Mouse (Mus musculus): ENCODE results near the gene 4931428F04Rik. TPM values are rescaled to one million over a fixed set of nuclear protein-coding genes. Genes with fewer than 3 reads are reported as not detected.

4931428F04Rik gene
- total RNA-seq, 4 experiments from 2014 or later: 1.1 to 1.6 (median 1.5) TPM

Small RNAs within 50 kb of the gene (microRNA-seq; reads per million reads assigned to microRNA genes)
- gene Gm27320 (not detected), gene Mir328 (1,878 reads per million, percentile 87 among the genes with 10 or more reads in this experiment)

Other genes with a start within 250 kb of the 4931428F04Rik start
- under 1 TPM in 1 of 4 experiments, not detected in 3; 0.16 TPM for gene Ces3a, start 241.3 kb downstream of the 4931428F04Rik start, total RNA-seq (2022)
- gene Ces3b, start 206.1 kb downstream of the 4931428F04Rik start, total RNA-seq (2022): under 1 TPM in 2 of 4 experiments, not detected in 2; 0.26 to 0.33 TPM
- gene Ces4a, start 158.1 kb downstream of the 4931428F04Rik start, total RNA-seq (2022): not detected
- 10 to 100 TPM; 19.2 to 21.8 (median 21.0) TPM for gene Cbfb, start 119.2 kb downstream of the 4931428F04Rik start, total RNA-seq (2022)
- 10 to 100 TPM; 14.4 to 20.9 (median 17.4) TPM for gene D230025D16Rik, start 64.7 kb downstream of the 4931428F04Rik start, total RNA-seq (2022)
- 1 to 10 TPM; 2.5 to 3.8 (median 3.4) TPM for gene B3gnt9, start 34.7 kb downstream of the 4931428F04Rik start, total RNA-seq (2022)
- 1 to 10 TPM; 3.7 to 5.7 (median 5.2) TPM for gene Tradd, start 25.3 kb downstream of the 4931428F04Rik start, total RNA-seq (2022)
- gene Fbxl8, start 25.2 kb downstream of the 4931428F04Rik start, total RNA-seq (2022): 1 to 10 TPM; 2.0 to 2.6 (median 2.5) TPM
- gene Hsf4, start 20.1 kb downstream of the 4931428F04Rik start, total RNA-seq (2022): 1 to 10 TPM; 3.3 to 5.0 (median 4.5) TPM
- 10 to 100 TPM; 23.7 to 28.3 (median 27.1) TPM for gene Nol3, start 13.7 kb downstream of the 4931428F04Rik start, total RNA-seq (2022)
- 1 to 10 TPM; 3.6 to 6.2 (median 4.8) TPM for gene Exoc3l, start 6.2 kb upstream of the 4931428F04Rik start, total RNA-seq (2022)
- 10 to 100 TPM; 18.7 to 21.9 (median 21.4) TPM for gene E2f4, start 7.8 kb upstream of the 4931428F04Rik start, total RNA-seq (2022)
- 1 to 10 TPM in 3 of 4 experiments, under 1 TPM in 1; 0.75 to 1.8 (median 1.3) TPM for gene Elmo3, start 15.7 kb upstream of the 4931428F04Rik start, total RNA-seq (2022)
- 1 to 10 TPM in 2 of 4 experiments, under 1 TPM in 2; 0.69 to 1.8 (median 1.1) TPM for gene Lrrc29, start 36.4 kb upstream of the 4931428F04Rik start, total RNA-seq (2022)
- 10 to 100 TPM; 23.9 to 28.1 (median 26.0) TPM for gene Tmem208, start 36.5 kb upstream of the 4931428F04Rik start, total RNA-seq (2022)
- gene Fhod1, start 58.1 kb upstream of the 4931428F04Rik start, total RNA-seq (2022): 1 to 10 TPM; 5.8 to 8.1 (median 6.3) TPM
- gene Slc9a5, start 59.0 kb upstream of the 4931428F04Rik start, total RNA-seq (2022): under 1 TPM; 0.41 to 0.79 (median 0.48) TPM
- not detected for gene Plekhg4, start 83.4 kb upstream of the 4931428F04Rik start, total RNA-seq (2022)
- under 1 TPM in 3 of 4 experiments, not detected in 1; 0.11 to 0.31 (median 0.28) TPM for gene Kctd19, start 123.6 kb upstream of the 4931428F04Rik start, total RNA-seq (2022)
- under 1 TPM; 0.19 to 0.56 (median 0.45) TPM for gene Lrrc36, start 123.7 kb upstream of the 4931428F04Rik start, total RNA-seq (2022)
- 10 to 100 TPM; 25.8 to 42.5 (median 34.9) TPM for gene Tppp3, start 181.7 kb upstream of the 4931428F04Rik start, total RNA-seq (2022)
- gene Zdhhc1, start 207.0 kb upstream of the 4931428F04Rik start, total RNA-seq (2022): 10 to 100 TPM; 13.0 to 15.3 (median 13.5) TPM
- gene Hsd11b2, start 228.9 kb upstream of the 4931428F04Rik start, total RNA-seq (2022): under 1 TPM in 1 of 4 experiments, not detected in 3; 0.22 TPM

Data from heart, adult 8-10 months (tissue).